Mouse (Mus musculus) gastrocnemius, adult 2 months (tissue): ENCODE results near the gene Muc3a. TPM values are rescaled to one million over a fixed set of nuclear protein-coding genes. Genes with fewer than 3 reads are reported as not detected.
A peak's percentile ranks its signal among the peaks of the same experiment; 100 is the strongest.

Experiments
- DNase-seq: peaks from one replicate; pipeline ENCODE4 v3.0.0; 2022
- H3K27ac ChIP-seq: fragments of 200-600 bp; 2 replicates; pipeline ENCODE4 v1.8.1; 2022; ENCODE audit warnings: mild to moderate bottlenecking
- H3K4me3 ChIP-seq: fragments of 200-600 bp; 2 replicates; pipeline ENCODE4 v1.8.1; 2022; ENCODE audit warnings: mild to moderate bottlenecking, moderate library complexity
- CTCF ChIP-seq: fragments of 200-600 bp; IDR thresholded peaks from 2 replicates; pipeline ENCODE4 v1.8.1; 2022; ENCODE audit warnings: antibody characterized with exemption, mild to moderate bottlenecking, moderate library complexity
- intact Hi-C: fragments of 180-260 bp; cut with DNase I; formaldehyde crosslinking; loops from one replicate; pipeline ENCODE4 v1.15.1; 2025
- total RNA-seq, 2 experiments: library from RNA; stranded (reverse); gene quantifications; 2 replicates each; pipeline ENCODE4 v1.2.3; 2021

Muc3a gene
- total RNA-seq, 2 experiments from 2014 or later: 0.13 to 0.28 TPM

GRCm38 (mm10) chr5:137170836-137171380 is 41.3 kb downstream of the Muc3a start:
- no peak for TF ChIP-seq CTCF
- intact Hi-C loops: no loop called here
- Histone ChIP-seq H3K4me3 (no peak overlapping the region), H3K27ac (no peak overlapping the region)
- no peak for DNase-seq

DNA sequence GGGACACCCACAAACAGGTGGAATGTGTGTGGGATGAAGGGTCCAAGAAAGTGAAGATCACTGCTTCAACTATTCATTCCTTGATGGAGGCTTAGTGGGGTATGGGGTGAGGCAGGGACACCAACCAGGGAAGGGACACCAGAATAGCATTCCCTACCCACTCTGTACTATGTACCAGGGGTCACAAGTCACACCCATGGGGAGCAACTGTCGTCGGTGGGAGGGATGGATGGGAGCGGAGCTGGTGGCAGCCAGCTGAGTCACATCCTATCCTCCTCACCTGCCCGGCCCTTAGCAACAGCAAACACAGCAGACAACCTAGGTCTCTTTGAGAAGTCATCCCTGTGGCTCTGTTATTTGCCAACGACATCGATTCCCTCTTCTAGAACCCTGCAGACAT is 44.6 kb downstream of the Muc3a start:
- intact Hi-C loops: no loop called here
- Histone ChIP-seq H3K4me3 (no peak overlapping the region), H3K27ac (no peak overlapping the region)
- TF ChIP-seq CTCF: no peak
- DNase-seq: no peak

GRCm38 (mm10) chr5:137166012-137166411 is 46.2 kb downstream of the Muc3a start:
- intact Hi-C loops: no loop called here
- Histone ChIP-seq H3K4me3 (no peak overlapping the region), H3K27ac (no peak overlapping the region)
- TF ChIP-seq CTCF: no peak
- no peak for DNase-seq

- TF ChIP-seq CTCF: no peak
- H3K27ac ChIP-seq: no peak overlapping the region
- intact Hi-C loops: no loop called here
- DNase-seq: no peak
- no peak overlapping the region for H3K4me3 ChIP-seq
Measured at GRCm38 (mm10) chr5:137161853-137162252, 50.3 kb downstream of the Muc3a start.

- DNase-seq: peak; percentile 31
- intact Hi-C loops: no loop called here
- TF ChIP-seq CTCF: peak; percentile 68
Measured at GRCm38 (mm10) chr5:137159461-137159860, 52.7 kb downstream of the Muc3a start.

More at GRCm38 (mm10) chr5:137159461-137159860, 52.7 kb downstream of the Muc3a start:
- Histone ChIP-seq H3K27ac (no peak overlapping the region), H3K4me3 (no peak overlapping the region)

Other genes with a start within 250 kb of the Muc3a start
- 1 to 10 TPM; 2.1 to 2.3 TPM for gene Cldn15, start 245.8 kb downstream of the Muc3a start, total RNA-seq
- gene Plod3, start 225.4 kb downstream of the Muc3a start, total RNA-seq: 10 to 100 TPM; 15.2 to 20.6 TPM
- 10 to 100 TPM; 61.2 to 79.6 TPM for gene Znhit1, start 224.4 kb downstream of the Muc3a start, total RNA-seq
- not detected for gene Vgf, start 186.0 kb downstream of the Muc3a start, total RNA-seq
- 10 to 100 TPM; 12.4 to 19.2 TPM for gene Ap1s1, start 166.3 kb downstream of the Muc3a start, total RNA-seq
- 1 to 10 TPM; 2.5 to 2.8 TPM for gene Serpine1, start 140.1 kb downstream of the Muc3a start, total RNA-seq
- gene Trim56, start 96.2 kb downstream of the Muc3a start, total RNA-seq: 1 to 10 TPM; 7.5 to 9.3 TPM
- not detected for gene Muc3, start 63.1 kb downstream of the Muc3a start, total RNA-seq
- 10 to 100 TPM; 13.7 to 17.9 TPM for gene Ache, start 75.1 kb upstream of the Muc3a start, total RNA-seq
- gene Ufsp1, start 82.2 kb upstream of the Muc3a start, total RNA-seq: 10 to 100 TPM; 14.2 to 15.1 TPM
- 10 to 100 TPM; 38.7 to 46.2 TPM for gene Srrt, start 95.3 kb upstream of the Muc3a start, total RNA-seq
- 1 to 10 TPM; 2.1 to 3.1 TPM for gene Trip6, start 102.0 kb upstream of the Muc3a start, total RNA-seq
- 1 to 10 TPM; 2.0 to 2.4 TPM for gene Slc12a9, start 121.2 kb upstream of the Muc3a start, total RNA-seq
- gene Ephb4, start 137.7 kb upstream of the Muc3a start, total RNA-seq: 10 to 100 TPM; 12.5 to 15.5 TPM